Mouse (Mus musculus): ENCODE data around the gene Olfr94. TPM values are rescaled to one million over a fixed set of nuclear protein-coding genes. Genes with fewer than 3 reads are reported as not detected.

The Olfr94 gene
- polyA plus RNA-seq, 1 experiment, result not detected

GRCm38 (mm10) chr17:37210884-37211768 lies 10.3 kb upstream of the Olfr94 start:
- TF ChIP-seq GATA1 (IDR thresholded peaks at IDR 0.05; ENCODE audit: borderline replicate concordance, low read length), result no peak
- TF ChIP-seq FLI1 (IDR thresholded peaks at IDR 0.05; ENCODE audit: low read length), result no peak
- Histone ChIP-seq H3K4me1 (peaks cover 7% of the 10 kb centered on the region; the same call in 1 of the 2 replicates), H3K9me3 (peaks cover 5% of the 10 kb centered on the region; the same call in 1 of the 2 replicates), H3K36me3 (replicated peaks; ENCODE audit: low read length) (no peaks in the 10 kb centered on the region), H3K27me3 (replicated peaks) (peaks cover 15% of the 10 kb centered on the region), H3K4me3 (replicated peaks) (peak overlapping the region; percentile 51)

GRCm38 (mm10) chr17:37203917-37204236 lies 3.1 kb upstream of the Olfr94 start:
- no peaks in the 10 kb centered on the region for H3K36me3 ChIP-seq (replicated peaks; ENCODE audit: low read length)
- no peaks in the 10 kb centered on the region for H3K9me3 ChIP-seq
- TF ChIP-seq FLI1 (IDR thresholded peaks at IDR 0.05; ENCODE audit: low read length), result no peak
- TF ChIP-seq GATA1 (IDR thresholded peaks at IDR 0.05; ENCODE audit: borderline replicate concordance, low read length), result no peak
- H3K4me3 ChIP-seq (replicated peaks), result no peak overlapping the region
- no peaks in the 10 kb centered on the region for H3K4me1 ChIP-seq
- peaks cover 24% of the 10 kb centered on the region for H3K27me3 ChIP-seq (replicated peaks)

GRCm38 (mm10) chr17:37203206-37203916 lies 2.6 kb upstream of the Olfr94 start:
- TF ChIP-seq GATA1 (IDR thresholded peaks at IDR 0.05; ENCODE audit: borderline replicate concordance, low read length), result no peak
- TF ChIP-seq FLI1 (IDR thresholded peaks at IDR 0.05; ENCODE audit: low read length), result no peak
- Histone ChIP-seq H3K36me3 (replicated peaks; ENCODE audit: low read length) (no peaks in the 10 kb centered on the region), H3K27me3 (replicated peaks) (peaks cover 28% of the 10 kb centered on the region), H3K9me3 (no peaks in the 10 kb centered on the region), H3K4me3 (replicated peaks) (no peak overlapping the region), H3K4me1 (no peaks in the 10 kb centered on the region)

GRCm38 (mm10) chr17:37196845-37197724 lies 3.7 kb downstream of the Olfr94 start:
- peaks cover 6% of the 10 kb centered on the region; the same call in 1 of the 2 replicates for H3K9me3 ChIP-seq
- peak overlapping the region; percentile 87 for H3K4me3 ChIP-seq (replicated peaks)
- TF ChIP-seq GATA1 (IDR thresholded peaks at IDR 0.05; ENCODE audit: borderline replicate concordance, low read length) (no peak), FLI1 (IDR thresholded peaks at IDR 0.05; ENCODE audit: low read length) (no peak)
- no peaks in the 10 kb centered on the region for H3K36me3 ChIP-seq (replicated peaks; ENCODE audit: low read length)
- H3K27me3 ChIP-seq (replicated peaks), result peaks cover 59% of the 10 kb centered on the region
- peaks cover 10% of the 10 kb centered on the region for H3K4me1 ChIP-seq

- Histone ChIP-seq H3K27me3 (replicated peaks) (peaks cover 48% of the 10 kb centered on the region), H3K36me3 (replicated peaks; ENCODE audit: low read length) (no peaks in the 10 kb centered on the region), H3K9me3 (peaks cover 6% of the 10 kb centered on the region; the same call in 1 of the 2 replicates), H3K4me1 (peaks cover 10% of the 10 kb centered on the region), H3K4me3 (replicated peaks) (no peak overlapping the region)
- TF ChIP-seq GATA1 (IDR thresholded peaks at IDR 0.05; ENCODE audit: borderline replicate concordance, low read length), result no peak
- TF ChIP-seq FLI1 (IDR thresholded peaks at IDR 0.05; ENCODE audit: low read length), result no peak
Observed at GRCm38 (mm10) chr17:37194782-37195181, 6.0 kb downstream of the Olfr94 start.

- Histone ChIP-seq H3K36me3 (replicated peaks; ENCODE audit: low read length) (no peaks in the 10 kb centered on the region), H3K4me3 (replicated peaks) (no peak within 1 kb of the TSS), H3K27me3 (replicated peaks) (peaks cover 45% of the 10 kb centered on the region), H3K9me3 (peaks cover 6% of the 10 kb centered on the region; the same call in 1 of the 2 replicates), H3K4me1 (peaks cover 10% of the 10 kb centered on the region)
- TF ChIP-seq GATA1 (IDR thresholded peaks at IDR 0.05; ENCODE audit: borderline replicate concordance, low read length), result no peak
- TF ChIP-seq FLI1 (IDR thresholded peaks at IDR 0.05; ENCODE audit: low read length), result no peak
Observed at GRCm38 (mm10) chr17:37193656-37194055, 7.1 kb downstream of the Olfr94 start, which contains the start of gene Ubd. TSS of gene Ubd (plus strand) at chr17:37193892.

GRCm38 (mm10) chr17:37193032-37193431 lies 7.8 kb downstream of the Olfr94 start:
- peaks cover 38% of the 10 kb centered on the region for H3K27me3 ChIP-seq (replicated peaks)
- peaks cover 10% of the 10 kb centered on the region for H3K4me1 ChIP-seq

GRCm38 (mm10) chr17:37190711-37191110 lies 10.1 kb downstream of the Olfr94 start:
- TF ChIP-seq GATA1 (IDR thresholded peaks at IDR 0.05; ENCODE audit: borderline replicate concordance, low read length) (no peak), FLI1 (IDR thresholded peaks at IDR 0.05; ENCODE audit: low read length) (no peak)
- no peaks in the 10 kb centered on the region for H3K9me3 ChIP-seq
- no peak overlapping the region for H3K4me3 ChIP-seq (replicated peaks)
- no peaks in the 10 kb centered on the region for H3K36me3 ChIP-seq (replicated peaks; ENCODE audit: low read length)
- H3K27me3 ChIP-seq (replicated peaks), result peaks cover 16% of the 10 kb centered on the region
- H3K4me1 ChIP-seq, result no peaks in the 10 kb centered on the region

More at GRCm38 (mm10) chr17:37193032-37193431, 7.8 kb downstream of the Olfr94 start:
- Histone ChIP-seq H3K9me3 (peaks cover 6% of the 10 kb centered on the region; the same call in 1 of the 2 replicates), H3K4me3 (replicated peaks) (no peak overlapping the region), H3K36me3 (replicated peaks; ENCODE audit: low read length) (no peaks in the 10 kb centered on the region)
- TF ChIP-seq GATA1 (IDR thresholded peaks at IDR 0.05; ENCODE audit: borderline replicate concordance, low read length) (no peak), FLI1 (IDR thresholded peaks at IDR 0.05; ENCODE audit: low read length) (no peak)

- TF ChIP-seq GATA1 (IDR thresholded peaks at IDR 0.05; ENCODE audit: borderline replicate concordance, low read length) (no peak), FLI1 (IDR thresholded peaks at IDR 0.05; ENCODE audit: low read length) (no peak)
- Histone ChIP-seq H3K9me3 (no peaks in the 10 kb centered on the region), H3K36me3 (replicated peaks; ENCODE audit: low read length) (no peaks in the 10 kb centered on the region), H3K27me3 (replicated peaks) (peaks cover 2% of the 10 kb centered on the region), H3K4me1 (peaks cover 4% of the 10 kb centered on the region), H3K4me3 (replicated peaks) (peak overlapping the region; percentile 84)
Observed at GRCm38 (mm10) chr17:37185474-37185873, 15.3 kb downstream of the Olfr94 start.
